Mouse (Mus musculus) neural tube, embryonic 11.5 days (tissue): ENCODE measurements around the gene Ramp1. TPM values are rescaled to one million over a fixed set of nuclear protein-coding genes. Genes with fewer than 3 reads are reported as not detected.

ENCODE experiments used
- ATAC-seq: fragments of 200-750 bp; cut with Nextera tagmentation; 2 replicates; pipeline ENCODE4 v1.8.0; 2017; ENCODE audit warnings: moderate number of reproducible peaks, mild to moderate bottlenecking, moderate TSS enrichment, moderate library complexity; ENCODE audit not compliant: insufficient read depth, low FRiP score, low TSS enrichment
- DNase-seq: peaks from one replicate; pipeline ENCODE4 v3.0.0-alpha.2; 2015; ENCODE audit warnings: low spot score
- H3K27ac ChIP-seq: fragments of 300-500 bp; sonication (generic); 2 replicates; pipeline ENCODE4 v1.5.1; 2014; ENCODE audit warnings: low read depth, mild to moderate bottlenecking, low read length
- H3K27me3 ChIP-seq: fragments of 300-500 bp; sonication (generic); 2 replicates; pipeline ENCODE4 v1.6.1; 2014; ENCODE audit warnings: mild to moderate bottlenecking, low read length, mixed read lengths; ENCODE audit not compliant: control insufficient read depth, insufficient read depth
- H3K36me3 ChIP-seq: fragments of 300-500 bp; sonication (generic); 2 replicates; pipeline ENCODE4 v1.6.1; 2014; ENCODE audit warnings: mild to moderate bottlenecking, low read length, moderate library complexity, mixed read lengths; ENCODE audit not compliant: control insufficient read depth, insufficient read depth
- H3K4me1 ChIP-seq: fragments of 300-500 bp; sonication (generic); 2 replicates; pipeline ENCODE4 v1.6.1; 2014; ENCODE audit warnings: low read length, mixed read lengths; ENCODE audit not compliant: control insufficient read depth, insufficient read depth
- H3K4me2 ChIP-seq: fragments of 300-500 bp; sonication (generic); 2 replicates; pipeline ENCODE4 v1.6.1; 2014; ENCODE audit warnings: low read depth, mild to moderate bottlenecking, moderate library complexity
- H3K4me3 ChIP-seq: fragments of 300-500 bp; sonication (generic); 2 replicates; pipeline ENCODE4 v1.5.1; 2014; ENCODE audit warnings: low read depth, low read length
- H3K9ac ChIP-seq: fragments of 300-500 bp; sonication (generic); 2 replicates; pipeline ENCODE4 v1.6.1; 2014; ENCODE audit warnings: mild to moderate bottlenecking, low read length
- H3K9me3 ChIP-seq: fragments of 300-500 bp; sonication (generic); 2 replicates; pipeline ENCODE4 v1.6.1; 2016; ENCODE audit warnings: low read length; ENCODE audit not compliant: control insufficient read depth
- WGBS: fragments of 180-500 bp; shearing (Covaris S2); extraction: QIAGEN DNeasy Blood & Tissue Kit; methylation state at CpG from one replicate; pipeline ENCODE4 v1.1.7; 2014; 5-methylcytosine and 5-hydroxymethylcytosine counted together
- polyA plus RNA-seq: library from polyadenylated mRNA; unstranded; fragments of >200 nt; fragmentation: Nextera tagmentation; extraction: Ambion mirVana; gene quantifications from 2 replicates; pipeline ENCODE4 v1.2.1, GENCODE M21; 2014

Ramp1 gene
- polyA plus RNA-seq, 1 experiment from 2014 or later, result 1.2 TPM

- Histone ChIP-seq H3K27me3 (no peaks in the 10 kb centered on the region), H3K4me3 (peak overlapping the region; percentile 98), H3K27ac (no peak overlapping the region), H3K9ac (peak overlapping the region; percentile 92), H3K4me2 (peak overlapping the region; percentile 86), H3K9me3 (no peaks in the 10 kb centered on the region), H3K4me1 (peaks cover 9% of the 10 kb centered on the region), H3K36me3 (no peaks in the 10 kb centered on the region; the same call in 1 of the 2 replicates)
- ATAC-seq (no peak), DNase-seq (no peak)
- WGBS, result 59% methylated on average over 5 of the region's 5 CpGs
These were observed 71.6 kb downstream of the Ramp1 start for GRCm38 (mm10) chr1:91251148-91251650.

DNA sequence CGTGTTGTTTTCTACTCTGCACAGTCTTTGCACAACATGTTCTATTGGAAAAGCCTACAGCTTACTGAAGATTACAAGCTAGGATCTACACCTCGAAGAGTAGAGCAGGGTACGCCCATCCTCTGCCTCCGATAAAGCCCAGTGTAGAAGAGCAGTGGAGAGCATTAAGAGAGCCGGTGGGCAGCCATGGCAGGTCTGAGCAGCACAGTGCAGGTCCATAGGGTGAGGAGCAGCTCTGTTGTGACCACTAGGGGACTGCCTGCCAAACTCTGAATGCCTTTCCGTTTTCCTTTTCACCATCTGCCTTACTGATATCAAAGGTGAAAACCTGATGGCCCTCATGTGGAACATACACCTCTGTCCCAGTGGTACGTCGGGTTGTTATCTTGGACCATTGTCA is 72.3 kb downstream of the Ramp1 start:
- ATAC-seq (no peak), DNase-seq (peak; percentile 16)
- Histone ChIP-seq H3K27ac (no peak overlapping the region), H3K9ac (no peak overlapping the region), H3K4me2 (no peak overlapping the region), H3K4me1 (peaks cover 9% of the 10 kb centered on the region), H3K27me3 (no peaks in the 10 kb centered on the region), H3K4me3 (no peak overlapping the region), H3K36me3 (no peaks in the 10 kb centered on the region; the same call in 1 of the 2 replicates), H3K9me3 (no peaks in the 10 kb centered on the region)
- 69% methylated on average over 8 of the region's 8 CpGs for WGBS

DNA sequence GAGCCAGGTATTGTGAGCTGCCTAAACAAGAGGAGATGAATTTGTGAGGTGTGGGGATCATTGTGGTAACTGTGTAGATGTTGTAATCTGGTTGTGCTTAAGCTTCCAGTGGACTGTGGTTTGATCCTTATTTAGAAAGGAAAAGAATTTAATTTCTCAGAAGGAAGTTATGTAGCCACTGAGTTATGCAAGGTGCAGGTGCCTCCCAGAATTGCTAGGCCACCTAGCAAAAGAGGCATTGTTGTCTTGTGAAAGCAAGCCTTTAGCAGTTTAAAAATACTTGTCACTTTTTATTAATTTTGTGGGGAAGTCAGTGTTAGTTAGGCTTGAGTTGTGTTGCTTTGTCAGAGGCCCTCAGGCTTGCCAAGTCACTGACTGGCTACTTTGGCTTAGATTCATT is 78.3 kb downstream of the Ramp1 start:
- H3K4me1 ChIP-seq, result no peaks in the 10 kb centered on the region
- ATAC-seq (no peak), DNase-seq (no peak)

DNA sequence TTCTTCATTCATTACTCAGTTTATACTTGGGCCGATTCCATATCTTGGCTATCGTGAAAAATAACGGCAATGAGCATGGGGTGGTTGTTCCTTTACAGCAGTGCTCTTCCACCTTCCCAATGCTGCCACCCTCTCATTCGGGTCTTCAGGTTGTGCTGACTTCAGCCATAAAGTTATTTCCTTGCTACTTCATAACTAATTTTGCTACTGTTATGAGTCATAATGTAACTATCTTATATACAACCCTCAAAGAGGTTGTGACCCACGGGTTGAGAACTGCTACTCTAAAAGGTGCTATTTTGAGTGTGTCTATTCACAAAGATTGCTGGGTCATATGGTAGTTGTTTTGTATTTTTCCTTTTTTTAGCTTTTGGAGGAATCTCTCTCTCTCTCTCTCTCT is 80.2 kb downstream of the Ramp1 start:
- Histone ChIP-seq H3K9ac (no peak overlapping the region), H3K27ac (no peak overlapping the region), H3K4me1 (no peaks in the 10 kb centered on the region), H3K9me3 (no peaks in the 10 kb centered on the region), H3K4me3 (no peak overlapping the region), H3K4me2 (no peak overlapping the region), H3K36me3 (no peaks in the 10 kb centered on the region; the same call in 1 of the 2 replicates), H3K27me3 (no peaks in the 10 kb centered on the region)
- WGBS, result 93% methylated on average over 5 of the region's 5 CpGs
- ATAC-seq (no peak), DNase-seq (no peak)

More for the DNA sequence above, 78.3 kb downstream of the Ramp1 start:
- Histone ChIP-seq H3K4me3 (no peak overlapping the region), H3K9ac (no peak overlapping the region), H3K27me3 (no peaks in the 10 kb centered on the region), H3K9me3 (no peaks in the 10 kb centered on the region), H3K27ac (no peak overlapping the region), H3K4me2 (no peak overlapping the region), H3K36me3 (no peaks in the 10 kb centered on the region; the same call in 1 of the 2 replicates)

- no peak for ATAC-seq
- Histone ChIP-seq H3K36me3 (no peaks in the 10 kb centered on the region), H3K9ac (no peak overlapping the region), H3K4me2 (no peak overlapping the region), H3K4me1 (no peaks in the 10 kb centered on the region), H3K9me3 (no peaks in the 10 kb centered on the region), H3K27ac (no peak overlapping the region), H3K27me3 (no peaks in the 10 kb centered on the region), H3K4me3 (no peak overlapping the region)
- DNase-seq, result no peak
- 94% methylated on average over 7 of the region's 7 CpGs for WGBS
These were observed 82.9 kb downstream of the Ramp1 start for GRCm38 (mm10) chr1:91262508-91262907.

DNA sequence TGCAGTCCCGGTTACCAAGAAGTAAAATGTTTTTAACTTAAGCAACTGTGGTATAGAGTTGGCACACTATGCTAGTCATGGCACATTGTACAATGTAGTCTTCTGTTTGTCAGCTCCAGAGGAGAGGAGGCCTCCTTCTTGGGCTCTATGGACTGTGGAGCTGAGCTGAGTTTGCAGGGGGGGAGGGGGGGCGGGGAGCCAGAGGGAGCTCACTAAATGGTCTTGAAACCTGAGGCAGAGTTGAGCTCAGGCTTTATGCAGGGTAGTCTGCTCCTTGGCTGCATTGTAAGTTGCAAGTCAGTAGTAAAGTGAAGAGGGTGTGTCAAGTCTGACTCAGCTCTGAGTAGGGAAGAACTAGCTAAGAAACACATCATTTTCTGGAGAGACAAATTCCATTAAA is 92.6 kb downstream of the Ramp1 start:
- Histone ChIP-seq H3K4me2 (no peak overlapping the region), H3K4me3 (no peak overlapping the region), H3K27me3 (no peaks in the 10 kb centered on the region), H3K9ac (no peak overlapping the region), H3K36me3 (peaks cover 4% of the 10 kb centered on the region; the same call in 1 of the 2 replicates), H3K9me3 (no peaks in the 10 kb centered on the region), H3K4me1 (no peaks in the 10 kb centered on the region), H3K27ac (no peak overlapping the region)
- WGBS, result 79% methylated on average over 2 of the region's 2 CpGs
- no peak for ATAC-seq
- no peak for DNase-seq

Other genes starting within 250 kb of the Ramp1 start
- gene Prlh, start 226.7 kb upstream of the Ramp1 start, polyA plus RNA-seq, result not detected in 2 replicates
- gene Rab17, start 210.2 kb upstream of the Ramp1 start, polyA plus RNA-seq, result 0.15 and 0.38 TPM in 2 replicates
- gene Lrrfip1, start 181.1 kb upstream of the Ramp1 start, polyA plus RNA-seq, result 26.9 and 29.9 TPM in 2 replicates
- 0.43 and 1.3 TPM in 2 replicates for gene Rbm44, start 34.7 kb upstream of the Ramp1 start, polyA plus RNA-seq
- gene Ube2f, start 70.5 kb downstream of the Ramp1 start, polyA plus RNA-seq, result 86.8 and 89.1 TPM in 2 replicates
- 14.2 and 14.3 TPM in 2 replicates for gene Scly, start 118.5 kb downstream of the Ramp1 start, polyA plus RNA-seq
- gene Espnl, start 142.3 kb downstream of the Ramp1 start, polyA plus RNA-seq, result 0.09 TPM in 1 of 2 replicates, not detected in the other
- 0.39 and 0.97 TPM in 2 replicates for gene Klhl30, start 171.2 kb downstream of the Ramp1 start, polyA plus RNA-seq
- 0.30 and 0.53 TPM in 2 replicates for gene Erfe, start 186.6 kb downstream of the Ramp1 start, polyA plus RNA-seq
- 165 and 178 TPM in 2 replicates for gene Ilkap, start 219.0 kb downstream of the Ramp1 start, polyA plus RNA-seq
- 282 and 316 TPM in 2 replicates for gene Hes6, start 234.2 kb downstream of the Ramp1 start, polyA plus RNA-seq